Mouse (Mus musculus) layer of hippocampus, adult 8-10 months (tissue): Measurements from ENCODE around the gene Rps6ka1. TPM values are rescaled to one million over a fixed set of nuclear protein-coding genes. Genes with fewer than 3 reads are reported as not detected.
"Not testable (repeated sequence)": the region's sequence is repeated elsewhere in the genome, so short reads cannot be mapped to it uniquely, and the experiment has no call there.

ENCODE experiments used
- DNase-seq, 2 experiments: peaks; one replicate each; pipeline ENCODE4 v3.0.0; 2022; ENCODE audit warnings: low spot score in 2 of 2
- total RNA-seq, 4 experiments: library from RNA; stranded (reverse); gene quantifications; 2 replicates each; pipeline ENCODE4 v1.2.4; 2022

Gene Rps6ka1
- total RNA-seq, 4 experiments from 2014 or later: 12.6 to 27.6 (median 19.4) TPM

GRCm38 (mm10) chr4:133863795-133864379, 23.7 kb downstream of the Rps6ka1 start:
- no peak for DNase-seq

GRCm38 (mm10) chr4:133857527-133857926, 30.1 kb downstream of the Rps6ka1 start:
- DNase-seq: no peak

GRCm38 (mm10) chr4:133854621-133855020, 33.0 kb downstream of the Rps6ka1 start:
- DNase-seq: no peak

- no peak for DNase-seq
These were observed 34.0 kb downstream of the Rps6ka1 start for GRCm38 (mm10) chr4:133853630-133854029.

GRCm38 (mm10) chr4:133846625-133847024, 41.0 kb downstream of the Rps6ka1 start:
- no peak for DNase-seq

GRCm38 (mm10) chr4:133845060-133845459, 42.5 kb downstream of the Rps6ka1 start:
- DNase-seq: no peak

- DNase-seq: no peak
These were observed 43.3 kb downstream of the Rps6ka1 start for GRCm38 (mm10) chr4:133844209-133844841.

GRCm38 (mm10) chr4:133842992-133843737, 44.4 kb downstream of the Rps6ka1 start:
- DNase-seq: no peak

GRCm38 (mm10) chr4:133841756-133842483, 45.7 kb downstream of the Rps6ka1 start:
- not testable (repeated sequence) for DNase-seq

- no peak for DNase-seq
These were observed 46.6 kb downstream of the Rps6ka1 start for GRCm38 (mm10) chr4:133841035-133841434.

- no peak for DNase-seq
These were observed 47.1 kb downstream of the Rps6ka1 start for GRCm38 (mm10) chr4:133840501-133840900.

- DNase-seq: no peak
These were observed 48.2 kb downstream of the Rps6ka1 start for GRCm38 (mm10) chr4:133839385-133839826.

- DNase-seq: no peak
These were observed 51.0 kb downstream of the Rps6ka1 start for GRCm38 (mm10) chr4:133836575-133836974.

- no peak for DNase-seq
These were observed 52.4 kb downstream of the Rps6ka1 start for GRCm38 (mm10) chr4:133835211-133835610.

GRCm38 (mm10) chr4:133832945-133833874, 54.4 kb downstream of the Rps6ka1 start:
- DNase-seq: no peak

GRCm38 (mm10) chr4:133830453-133830852, 57.1 kb downstream of the Rps6ka1 start:
- DNase-seq: no peak

GRCm38 (mm10) chr4:133829281-133830070, 58.1 kb downstream of the Rps6ka1 start:
- DNase-seq: peak; percentile 43 to 85

GRCm38 (mm10) chr4:133827887-133828794, 59.5 kb downstream of the Rps6ka1 start:
- no peak for DNase-seq

- DNase-seq: no peak
These were observed 60.2 kb downstream of the Rps6ka1 start for GRCm38 (mm10) chr4:133827354-133827753.
